Mouse (Mus musculus): Measurements from ENCODE around the gene Cux1. TPM values are rescaled to one million over a fixed set of nuclear protein-coding genes. Genes with fewer than 3 reads are reported as not detected.

Gene Cux1
- polyA plus RNA-seq, 1 experiment from 2014 or later = 163 TPM

DNA sequence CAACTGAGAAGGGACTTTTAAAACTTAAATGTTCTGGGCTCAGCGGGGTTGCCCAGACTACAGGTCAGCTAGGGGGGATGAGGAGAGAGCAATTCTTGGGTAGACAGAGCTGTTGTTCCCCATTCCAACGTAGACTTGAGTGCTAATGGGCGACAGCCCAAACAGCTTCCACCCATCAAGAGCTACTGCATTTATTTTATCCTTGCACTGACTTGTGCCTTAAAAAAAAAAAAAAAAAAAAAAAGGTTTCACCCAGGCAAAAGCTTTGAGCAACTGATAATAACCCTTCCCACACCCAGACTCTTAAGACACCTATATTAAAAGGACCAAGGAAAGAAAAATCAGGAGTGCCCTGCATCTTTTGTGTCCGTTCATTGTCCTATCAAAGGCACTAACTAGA is 4.2 kb downstream of the Cux1 start:
- H3K9ac ChIP-seq (ENCODE audit: low read length) = no peak overlapping the region
- H3K36me3 ChIP-seq (ENCODE audit: control insufficient read depth, insufficient read depth, low read length) = no peaks in the 10 kb centered on the region
- H3K4me2 ChIP-seq (ENCODE audit: low read depth, low read length, severe bottlenecking) = no peak overlapping the region
- no peak overlapping the region for H3K4me3 ChIP-seq (ENCODE audit: low read depth, low read length)
- 71% methylated on average over 4 of the region's 4 CpGs for WGBS
- H3K27ac ChIP-seq (ENCODE audit: low read depth, low read length) = no peak overlapping the region
- peaks cover 5% of the 10 kb centered on the region; the same call in 1 of the 2 replicates for H3K4me1 ChIP-seq (replicated peaks; ENCODE audit: control insufficient read depth, insufficient read depth, low read length)
- H3K27me3 ChIP-seq (ENCODE audit: control insufficient read depth, insufficient read depth, low read length) = 0 out of 2 replicates have a peak, but pooled peaks cover under 1% of the 10 kb centered on the region
- ATAC-seq (replicated peaks; ENCODE audit: low FRiP score) (no peak), DNase-seq (ENCODE audit: low spot score) (no peak)
- H3K9me3 ChIP-seq (ENCODE audit: control insufficient read depth, low read length) = no peaks in the 10 kb centered on the region

DNA sequence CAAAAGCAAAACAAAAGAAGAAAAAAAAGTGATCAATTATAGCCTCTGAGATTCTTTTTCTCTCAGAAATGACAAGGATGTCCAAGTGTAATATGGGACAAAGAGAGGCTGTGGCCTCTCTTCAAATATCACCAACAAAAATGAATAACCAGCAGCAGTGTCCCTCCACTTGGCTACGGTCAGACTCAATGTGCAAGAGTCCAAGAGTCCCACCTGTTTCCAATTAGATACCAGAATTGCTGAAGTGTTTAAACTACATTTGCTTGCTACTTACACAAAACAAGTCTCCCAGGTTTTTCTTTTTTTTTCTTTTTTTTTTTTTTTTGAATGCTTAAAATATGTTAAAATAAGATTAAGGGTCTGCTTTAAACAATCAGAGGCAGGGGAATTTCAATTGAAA is 5.1 kb downstream of the Cux1 start:
- H3K36me3 ChIP-seq (ENCODE audit: control insufficient read depth, insufficient read depth, low read length) = no peaks in the 10 kb centered on the region
- ATAC-seq (replicated peaks; ENCODE audit: low FRiP score) (no peak), DNase-seq (ENCODE audit: low spot score) (no peak)
- H3K9me3 ChIP-seq (ENCODE audit: control insufficient read depth, low read length) = no peaks in the 10 kb centered on the region
- H3K4me2 ChIP-seq (ENCODE audit: low read depth, low read length, severe bottlenecking) = no peak overlapping the region
- H3K4me3 ChIP-seq (ENCODE audit: low read depth, low read length) = no peak overlapping the region
- no peak overlapping the region for H3K9ac ChIP-seq (ENCODE audit: low read length)
- 72% methylated on average over 1 of the region's 1 CpGs for WGBS
- H3K4me1 ChIP-seq (replicated peaks; ENCODE audit: control insufficient read depth, insufficient read depth, low read length) = peaks cover 8% of the 10 kb centered on the region; the same call in 1 of the 2 replicates
- H3K27me3 ChIP-seq (ENCODE audit: control insufficient read depth, insufficient read depth, low read length) = no peaks in the 10 kb centered on the region
- no peak overlapping the region for H3K27ac ChIP-seq (ENCODE audit: low read depth, low read length)

DNA sequence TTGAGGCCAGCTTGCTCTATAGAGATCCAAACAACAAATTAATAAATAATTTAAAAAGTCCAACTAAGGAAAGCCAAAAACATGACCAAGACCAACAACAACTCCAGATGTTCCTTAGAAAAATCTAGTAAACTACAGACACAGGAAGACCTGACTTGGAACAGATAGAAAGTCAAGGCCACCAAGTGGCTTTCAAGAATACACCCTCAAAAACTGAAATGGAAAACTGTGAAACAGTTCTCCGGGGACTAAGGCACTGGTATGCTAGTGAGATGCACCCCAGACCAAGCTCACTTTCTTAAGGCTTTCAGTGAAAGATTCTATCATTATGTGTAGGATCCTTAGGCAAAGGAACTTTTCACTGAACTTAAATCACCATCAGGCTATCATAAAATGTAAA is 5.6 kb downstream of the Cux1 start:
- H3K4me1 ChIP-seq (replicated peaks; ENCODE audit: control insufficient read depth, insufficient read depth, low read length) = peaks cover 9% of the 10 kb centered on the region; the same call in 1 of the 2 replicates
- no peak overlapping the region for H3K4me2 ChIP-seq (ENCODE audit: low read depth, low read length, severe bottlenecking)
- H3K36me3 ChIP-seq (ENCODE audit: control insufficient read depth, insufficient read depth, low read length) = no peaks in the 10 kb centered on the region
- no peak for ATAC-seq (replicated peaks; ENCODE audit: low FRiP score)
- no peak overlapping the region for H3K4me3 ChIP-seq (ENCODE audit: low read depth, low read length)
- no peak for DNase-seq (ENCODE audit: low spot score)
- H3K27ac ChIP-seq (ENCODE audit: low read depth, low read length) = no peak overlapping the region
- H3K9ac ChIP-seq (ENCODE audit: low read length) = no peak overlapping the region
- 94% methylated on average over 1 of the region's 1 CpGs for WGBS
- no peaks in the 10 kb centered on the region for H3K27me3 ChIP-seq (ENCODE audit: control insufficient read depth, insufficient read depth, low read length)
- no peaks in the 10 kb centered on the region for H3K9me3 ChIP-seq (ENCODE audit: control insufficient read depth, low read length)

DNA sequence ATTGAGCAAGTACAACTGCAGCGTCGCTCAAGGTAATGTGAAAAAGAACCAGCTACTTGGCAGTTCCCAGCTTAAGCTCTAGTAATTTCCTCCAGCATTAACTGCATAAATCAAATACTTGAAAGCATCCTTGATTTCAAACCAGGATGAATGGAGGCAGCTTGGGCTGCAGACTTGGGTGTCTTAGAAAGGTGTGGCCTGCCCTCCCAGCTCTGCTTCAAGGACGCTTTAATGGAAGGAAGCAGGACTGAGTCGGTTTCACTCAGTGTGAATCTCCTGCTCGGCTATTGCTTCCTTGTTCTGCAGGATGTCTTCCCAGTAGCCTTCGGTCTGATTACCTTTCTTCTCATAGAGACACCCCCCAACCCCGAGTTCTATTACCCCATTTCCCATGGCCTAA is 6.6 kb downstream of the Cux1 start:
- no peak overlapping the region for H3K4me2 ChIP-seq (ENCODE audit: low read depth, low read length, severe bottlenecking)
- H3K4me3 ChIP-seq (ENCODE audit: low read depth, low read length) = no peak overlapping the region
- H3K36me3 ChIP-seq (ENCODE audit: control insufficient read depth, insufficient read depth, low read length) = no peaks in the 10 kb centered on the region
- H3K9ac ChIP-seq (ENCODE audit: low read length) = no peak overlapping the region
- H3K27ac ChIP-seq (ENCODE audit: low read depth, low read length) = no peak overlapping the region
- ATAC-seq (replicated peaks; ENCODE audit: low FRiP score) (no peak), DNase-seq (ENCODE audit: low spot score) (no peak)
- H3K27me3 ChIP-seq (ENCODE audit: control insufficient read depth, insufficient read depth, low read length) = no peaks in the 10 kb centered on the region
- WGBS = 74% methylated on average over 7 of the region's 7 CpGs
- H3K9me3 ChIP-seq (ENCODE audit: control insufficient read depth, low read length) = no peaks in the 10 kb centered on the region
- H3K4me1 ChIP-seq (replicated peaks; ENCODE audit: control insufficient read depth, insufficient read depth, low read length) = peaks cover 9% of the 10 kb centered on the region; the same call in 1 of the 2 replicates

DNA sequence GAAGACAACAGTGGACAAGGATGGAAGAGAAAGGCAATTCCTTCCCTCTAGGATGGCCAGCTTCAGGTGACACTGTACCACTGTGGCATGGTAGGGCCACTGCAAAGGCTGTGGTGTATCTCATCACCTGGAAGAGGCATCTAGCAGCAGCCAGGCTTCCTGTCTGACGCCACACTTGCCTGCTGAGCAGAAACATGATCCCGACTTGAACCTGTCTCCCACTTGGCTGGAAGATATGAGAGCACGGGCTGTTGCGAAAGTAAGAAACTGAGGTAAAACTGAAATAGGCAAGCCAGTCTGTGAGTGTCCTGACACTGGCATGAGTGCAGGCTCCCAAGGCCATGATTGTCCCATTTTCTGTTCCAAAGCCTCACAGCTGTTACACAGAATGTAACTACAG is 9.8 kb downstream of the Cux1 start:
- no peak overlapping the region for H3K4me3 ChIP-seq (ENCODE audit: low read depth, low read length)
- no peaks in the 10 kb centered on the region for H3K27me3 ChIP-seq (ENCODE audit: control insufficient read depth, insufficient read depth, low read length)
- no peak overlapping the region for H3K9ac ChIP-seq (ENCODE audit: low read length)
- ATAC-seq (replicated peaks; ENCODE audit: low FRiP score) = no peak
- H3K4me1 ChIP-seq (replicated peaks; ENCODE audit: control insufficient read depth, insufficient read depth, low read length) = 0 out of 2 replicates have a peak, but pooled peaks cover 4% of the 10 kb centered on the region
- no peak overlapping the region for H3K27ac ChIP-seq (ENCODE audit: low read depth, low read length)
- no peak overlapping the region for H3K4me2 ChIP-seq (ENCODE audit: low read depth, low read length, severe bottlenecking)
- H3K9me3 ChIP-seq (ENCODE audit: control insufficient read depth, low read length) = no peaks in the 10 kb centered on the region
- H3K36me3 ChIP-seq (ENCODE audit: control insufficient read depth, insufficient read depth, low read length) = no peaks in the 10 kb centered on the region
- no peak for DNase-seq (ENCODE audit: low spot score)
- 84% methylated on average over 4 of the region's 4 CpGs for WGBS

DNA sequence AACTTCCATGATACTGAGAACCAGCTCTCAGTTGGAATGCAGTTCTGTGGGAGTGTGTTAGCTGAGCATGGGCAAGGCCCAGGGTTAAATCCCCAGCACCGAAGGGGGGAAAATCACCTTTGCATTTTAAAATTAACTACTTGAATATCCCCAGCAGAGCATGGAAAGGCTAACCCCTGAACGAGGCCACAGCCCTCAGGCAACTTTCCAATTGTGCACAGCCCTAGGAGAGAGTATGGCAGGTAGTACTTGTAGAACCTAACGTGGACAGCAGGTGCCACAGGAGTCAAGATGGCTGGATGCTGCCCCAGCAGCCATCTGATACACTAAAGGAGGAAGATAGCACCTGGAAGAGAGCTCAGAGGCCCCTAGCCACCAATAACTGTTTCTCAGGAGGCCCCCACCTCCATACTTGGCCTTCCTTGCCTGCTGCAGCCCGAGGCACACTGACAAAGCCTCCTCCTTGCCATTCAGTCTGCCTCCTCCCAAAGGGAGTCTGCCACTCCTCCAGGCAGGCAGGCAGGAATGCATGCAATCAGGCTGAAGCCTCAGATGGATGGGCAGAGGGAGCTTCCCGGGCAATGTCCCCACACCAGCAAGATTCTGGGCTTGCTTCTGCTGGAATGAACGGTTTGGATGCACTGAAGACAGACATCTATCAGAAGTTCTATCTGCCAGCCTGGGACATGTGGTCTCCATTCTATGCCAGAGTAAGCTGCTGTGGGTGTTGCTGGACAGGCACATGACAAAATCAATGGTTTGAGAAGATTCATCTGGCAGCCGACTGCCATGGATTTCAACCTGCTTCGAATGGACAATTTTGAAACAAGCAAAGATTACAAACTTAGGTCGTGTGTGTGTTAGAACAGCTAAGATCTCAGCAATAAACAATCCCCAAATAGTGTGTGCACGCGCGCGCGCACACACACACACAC is 10.7 kb downstream of the Cux1 start:
- H3K4me1 ChIP-seq (replicated peaks; ENCODE audit: control insufficient read depth, insufficient read depth, low read length) = 0 out of 2 replicates have a peak, but pooled peaks cover 4% of the 10 kb centered on the region
- no peak overlapping the region for H3K4me2 ChIP-seq (ENCODE audit: low read depth, low read length, severe bottlenecking)
- no peak overlapping the region for H3K4me3 ChIP-seq (ENCODE audit: low read depth, low read length)
- H3K9ac ChIP-seq (ENCODE audit: low read length) = no peak overlapping the region
- no peaks in the 10 kb centered on the region for H3K36me3 ChIP-seq (ENCODE audit: control insufficient read depth, insufficient read depth, low read length)
- WGBS = 86% methylated on average over 14 of the region's 14 CpGs
- no peaks in the 10 kb centered on the region for H3K9me3 ChIP-seq (ENCODE audit: control insufficient read depth, low read length)
- no peak for ATAC-seq (replicated peaks; ENCODE audit: low FRiP score)
- no peak overlapping the region for H3K27ac ChIP-seq (ENCODE audit: low read depth, low read length)
- no peaks in the 10 kb centered on the region for H3K27me3 ChIP-seq (ENCODE audit: control insufficient read depth, insufficient read depth, low read length)
- DNase-seq (ENCODE audit: low spot score) = no peak

DNA sequence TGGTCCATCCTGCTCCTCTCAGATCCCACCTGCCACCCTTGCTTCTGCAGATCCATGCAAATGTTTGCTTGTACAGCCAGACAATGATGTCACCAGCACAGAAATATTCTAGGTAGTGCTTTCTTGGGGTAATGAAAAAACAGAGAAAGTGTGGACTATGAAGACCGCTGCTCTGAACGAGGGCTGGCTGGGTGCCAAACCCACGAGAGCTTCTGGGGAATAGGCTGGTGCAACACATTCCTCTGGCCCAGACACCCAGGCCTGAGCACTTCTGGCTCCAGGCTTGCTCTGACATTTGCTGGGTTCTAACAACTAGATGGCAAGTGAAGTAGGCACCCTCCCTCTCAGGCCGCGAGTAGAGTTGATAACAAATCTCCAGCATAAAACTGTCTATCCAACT is 11.6 kb downstream of the Cux1 start:
- Histone ChIP-seq H3K27me3 (ENCODE audit: control insufficient read depth, insufficient read depth, low read length) (no peaks in the 10 kb centered on the region), H3K36me3 (ENCODE audit: control insufficient read depth, insufficient read depth, low read length) (no peaks in the 10 kb centered on the region), H3K27ac (ENCODE audit: low read depth, low read length) (no peak overlapping the region), H3K4me1 (replicated peaks; ENCODE audit: control insufficient read depth, insufficient read depth, low read length) (0 out of 2 replicates have a peak, but pooled peaks cover 4% of the 10 kb centered on the region), H3K9me3 (ENCODE audit: control insufficient read depth, low read length) (no peaks in the 10 kb centered on the region), H3K4me3 (ENCODE audit: low read depth, low read length) (no peak overlapping the region), H3K9ac (ENCODE audit: low read length) (no peak overlapping the region), H3K4me2 (ENCODE audit: low read depth, low read length, severe bottlenecking) (no peak overlapping the region)
- ATAC-seq (replicated peaks; ENCODE audit: low FRiP score) (no peak), DNase-seq (ENCODE audit: low spot score) (peak; percentile 55)
- 72% methylated on average over 5 of the region's 5 CpGs for WGBS

DNA sequence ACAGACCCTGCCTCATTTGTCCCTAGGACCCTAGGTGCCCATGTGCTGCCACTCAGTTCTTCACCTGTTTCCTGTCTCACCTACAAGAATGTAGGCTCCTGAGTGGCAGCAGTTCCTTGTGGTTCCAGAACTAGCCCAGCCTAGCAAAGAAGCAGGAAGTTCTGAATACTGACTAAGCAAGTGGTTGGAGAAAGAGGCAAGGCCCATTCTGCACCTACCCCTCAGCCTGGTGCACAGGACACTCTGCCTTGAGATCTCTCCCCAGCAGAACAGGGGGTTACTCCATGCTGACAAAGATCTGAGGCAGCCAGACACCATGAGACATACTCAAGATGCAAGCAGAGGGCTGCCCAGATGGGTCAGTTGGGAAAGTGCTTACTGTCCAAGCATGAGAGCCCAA is 14.5 kb downstream of the Cux1 start:
- 0 out of 2 replicates have a peak, but pooled peaks cover 4% of the 10 kb centered on the region for H3K4me1 ChIP-seq (replicated peaks; ENCODE audit: control insufficient read depth, insufficient read depth, low read length)
- DNase-seq (ENCODE audit: low spot score) (no peak), ATAC-seq (replicated peaks; ENCODE audit: low FRiP score) (no peak)
- no peak overlapping the region for H3K4me2 ChIP-seq (ENCODE audit: low read depth, low read length, severe bottlenecking)
- no peak overlapping the region for H3K27ac ChIP-seq (ENCODE audit: low read depth, low read length)
- no peaks in the 10 kb centered on the region for H3K9me3 ChIP-seq (ENCODE audit: control insufficient read depth, low read length)
- no peaks in the 10 kb centered on the region for H3K36me3 ChIP-seq (ENCODE audit: control insufficient read depth, insufficient read depth, low read length)
- H3K4me3 ChIP-seq (ENCODE audit: low read depth, low read length) = no peak overlapping the region
- no peaks in the 10 kb centered on the region for H3K27me3 ChIP-seq (ENCODE audit: control insufficient read depth, insufficient read depth, low read length)
- no peak overlapping the region for H3K9ac ChIP-seq (ENCODE audit: low read length)

DNA sequence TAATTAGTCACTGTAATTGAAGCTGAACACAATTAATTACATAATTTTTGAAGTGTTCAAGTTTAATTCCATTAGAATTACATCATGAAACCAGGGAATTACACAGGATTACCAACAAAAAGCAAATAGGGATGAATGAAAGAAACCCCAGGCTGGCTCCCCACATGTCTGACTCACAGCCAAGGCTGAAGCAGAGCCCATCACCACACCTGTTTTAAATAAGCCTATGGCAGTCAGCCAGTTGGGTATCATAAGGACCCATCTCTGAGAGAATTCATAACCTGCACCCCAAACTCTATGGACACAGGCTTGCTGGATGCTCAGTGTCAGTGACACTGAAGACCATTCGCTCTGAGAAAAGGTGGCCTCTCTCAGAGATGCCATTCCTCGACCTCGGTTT is 15.2 kb downstream of the Cux1 start:
- Histone ChIP-seq H3K9ac (ENCODE audit: low read length) (no peak overlapping the region), H3K27me3 (ENCODE audit: control insufficient read depth, insufficient read depth, low read length) (no peaks in the 10 kb centered on the region), H3K4me2 (ENCODE audit: low read depth, low read length, severe bottlenecking) (no peak overlapping the region), H3K4me1 (replicated peaks; ENCODE audit: control insufficient read depth, insufficient read depth, low read length) (no peaks in the 10 kb centered on the region), H3K9me3 (ENCODE audit: control insufficient read depth, low read length) (no peaks in the 10 kb centered on the region), H3K36me3 (ENCODE audit: control insufficient read depth, insufficient read depth, low read length) (no peaks in the 10 kb centered on the region), H3K4me3 (ENCODE audit: low read depth, low read length) (no peak overlapping the region), H3K27ac (ENCODE audit: low read depth, low read length) (no peak overlapping the region)
- ATAC-seq (replicated peaks; ENCODE audit: low FRiP score) = no peak
- no peak for DNase-seq (ENCODE audit: low spot score)
- WGBS = 77% methylated on average over 3 of the region's 3 CpGs

Measured in forebrain, embryonic 11.5 days (tissue).